Mouse (Mus musculus) lung, postnatal 0 days (tissue): ENCODE data around the gene Gm21915. TPM values are rescaled to one million over a fixed set of nuclear protein-coding genes. Genes with fewer than 3 reads are reported as not detected.

Experiments used
- ATAC-seq: fragments of 200-750 bp; cut with Nextera tagmentation; 2 replicates; pipeline ENCODE4 v1.8.0; 2017; ENCODE audit warnings: moderate library complexity
- DNase-seq: peaks from one replicate; pipeline ENCODE4 v3.0.0-alpha.2; 2016; ENCODE audit warnings: low spot score
- H3K27ac ChIP-seq: fragments of 300-500 bp; sonication (generic); 2 replicates; pipeline ENCODE4 v1.5.1; 2014; ENCODE audit warnings: antibody characterized with exemption, mild to moderate bottlenecking, low read length, mixed read lengths
- H3K27me3 ChIP-seq: fragments of 300-500 bp; sonication (generic); replicated peaks from 2 replicates; pipeline ENCODE4 v1.6.1; 2014; ENCODE audit warnings: low read length, mixed read lengths; ENCODE audit not compliant: insufficient read depth
- H3K36me3 ChIP-seq: fragments of 300-500 bp; sonication (generic); 2 replicates; pipeline ENCODE4 v1.6.1; 2014; ENCODE audit warnings: low read length, mixed read lengths; ENCODE audit not compliant: insufficient read depth
- H3K4me1 ChIP-seq: fragments of 300-500 bp; sonication (generic); 2 replicates; pipeline ENCODE4 v1.6.1; 2014; ENCODE audit warnings: antibody characterized with exemption, low read depth, low read length, mixed read lengths; ENCODE audit not compliant: insufficient read depth
- H3K4me2 ChIP-seq: fragments of 300-500 bp; sonication (generic); replicated peaks from 2 replicates; pipeline ENCODE4 v1.6.1; 2014; ENCODE audit warnings: low read depth, mild to moderate bottlenecking, low read length, moderate library complexity, mixed read lengths
- H3K4me3 ChIP-seq: fragments of 300-500 bp; sonication (generic); 2 replicates; pipeline ENCODE4 v1.5.1; 2014; ENCODE audit warnings: low read depth, low read length
- H3K9ac ChIP-seq: fragments of 300-500 bp; sonication (generic); replicated peaks from 2 replicates; pipeline ENCODE4 v1.6.1; 2014; ENCODE audit warnings: low read depth, mild to moderate bottlenecking
- H3K9me3 ChIP-seq: fragments of 300-500 bp; sonication (generic); 2 replicates; pipeline ENCODE4 v1.6.1; 2016; ENCODE audit warnings: low read length, mixed read lengths
- CTCF ChIP-seq: IDR thresholded peaks from 2 replicates; pipeline ENCODE4 v1.5.1; 2016; ENCODE audit warnings: antibody characterized with exemption, mild to moderate bottlenecking
- EP300 ChIP-seq: IDR thresholded peaks from 2 replicates; pipeline ENCODE4 v1.6.1; 2016; ENCODE audit warnings: antibody characterized with exemption, mild to moderate bottlenecking, control low read depth
- WGBS: fragments of 180-500 bp; shearing (Covaris S2); extraction: QIAGEN DNeasy Blood & Tissue Kit; methylation state at CpG from one replicate; pipeline ENCODE4 v1.1.7; 2014; 5-methylcytosine and 5-hydroxymethylcytosine counted together
- polyA plus RNA-seq: library from polyadenylated mRNA; unstranded; fragments of >200 nt; fragmentation: Nextera tagmentation; extraction: Ambion mirVana; gene quantifications from 2 replicates; pipeline ENCODE4 v1.2.1, GENCODE M21; 2015

Gene Gm21915
- polyA plus RNA-seq, 1 experiment from 2014 or later = not detected

GRCm38 (mm10) chr9:40628130-40629069 lies 42.0 kb upstream of the Gm21915 start:
- Histone ChIP-seq H3K4me2 (no peak overlapping the region), H3K27me3 (no peaks in the 10 kb centered on the region), H3K9ac (no peak overlapping the region), H3K36me3 (no peaks in the 10 kb centered on the region), H3K4me3 (no peak overlapping the region), H3K4me1 (no peaks in the 10 kb centered on the region), H3K27ac (no peak overlapping the region), H3K9me3 (no peaks in the 10 kb centered on the region)
- TF ChIP-seq CTCF (peak; percentile 71), EP300 (no peak)
- ATAC-seq = peak; percentile 41; the same call in 1 of the 2 replicates
- 70% methylated on average over 20 of the region's 20 CpGs for WGBS
- peak; percentile 59 for DNase-seq

- Histone ChIP-seq H3K4me3 (no peak overlapping the region), H3K27me3 (no peaks in the 10 kb centered on the region), H3K4me1 (no peaks in the 10 kb centered on the region), H3K27ac (no peak overlapping the region), H3K4me2 (no peak overlapping the region), H3K9ac (no peak overlapping the region), H3K9me3 (no peaks in the 10 kb centered on the region), H3K36me3 (no peaks in the 10 kb centered on the region)
- DNase-seq (no peak), ATAC-seq (no peak)
- TF ChIP-seq CTCF (no peak), EP300 (no peak)
- WGBS = 71% methylated on average over 13 of the region's 13 CpGs
Observed at GRCm38 (mm10) chr9:40629441-40629840, 41.0 kb upstream of the Gm21915 start.

GRCm38 (mm10) chr9:40631101-40631500 lies 39.3 kb upstream of the Gm21915 start:
- H3K9ac ChIP-seq = no peak overlapping the region
- no peaks in the 10 kb centered on the region for H3K9me3 ChIP-seq
- no peak overlapping the region for H3K27ac ChIP-seq
- TF ChIP-seq EP300 (no peak), CTCF (no peak)
- H3K4me1 ChIP-seq = no peaks in the 10 kb centered on the region
- 48% methylated on average over 6 of the region's 6 CpGs for WGBS
- H3K27me3 ChIP-seq = no peaks in the 10 kb centered on the region
- no peak overlapping the region for H3K4me2 ChIP-seq
- no peak overlapping the region for H3K4me3 ChIP-seq
- H3K36me3 ChIP-seq = no peaks in the 10 kb centered on the region
- no peak for DNase-seq
- no peak for ATAC-seq

- Histone ChIP-seq H3K4me1 (no peaks in the 10 kb centered on the region), H3K4me3 (no peak overlapping the region), H3K9me3 (no peaks in the 10 kb centered on the region), H3K36me3 (no peaks in the 10 kb centered on the region), H3K9ac (no peak overlapping the region), H3K4me2 (no peak overlapping the region), H3K27me3 (no peaks in the 10 kb centered on the region), H3K27ac (no peak overlapping the region)
- DNase-seq (no peak), ATAC-seq (no peak)
- 80% methylated on average over 10 of the region's 10 CpGs for WGBS
- TF ChIP-seq EP300 (no peak), CTCF (no peak)
Observed at GRCm38 (mm10) chr9:40631505-40631904, 38.9 kb upstream of the Gm21915 start.

GRCm38 (mm10) chr9:40636054-40636453 lies 34.4 kb upstream of the Gm21915 start:
- Histone ChIP-seq H3K9me3 (no peaks in the 10 kb centered on the region), H3K27me3 (no peaks in the 10 kb centered on the region), H3K36me3 (no peaks in the 10 kb centered on the region), H3K4me2 (no peak overlapping the region), H3K9ac (no peak overlapping the region), H3K4me1 (no peaks in the 10 kb centered on the region), H3K4me3 (no peak overlapping the region), H3K27ac (no peak overlapping the region)
- peak; percentile 95 for TF ChIP-seq CTCF
- no peak for TF ChIP-seq EP300
- DNase-seq (peak; percentile 69), ATAC-seq (peak; percentile 40; the same call in 1 of the 2 replicates)
- 4% methylated on average over 2 of the region's 2 CpGs for WGBS

GRCm38 (mm10) chr9:40637705-40638393 lies 32.6 kb upstream of the Gm21915 start:
- WGBS = 39% methylated on average over 8 of the region's 8 CpGs
- no peaks in the 10 kb centered on the region for H3K27me3 ChIP-seq
- no peak overlapping the region for H3K27ac ChIP-seq
- no peak for TF ChIP-seq EP300
- no peak for TF ChIP-seq CTCF
- H3K4me2 ChIP-seq = peak overlapping the region; percentile 63
- peak overlapping the region; percentile 29; the same call in 1 of the 2 replicates for H3K9ac ChIP-seq
- no peaks in the 10 kb centered on the region for H3K9me3 ChIP-seq
- no peaks in the 10 kb centered on the region for H3K36me3 ChIP-seq
- H3K4me3 ChIP-seq = peak overlapping the region; percentile 42
- ATAC-seq (0 out of 2 replicates have a peak, but pooled peaks have one; percentile 12), DNase-seq (no peak)
- no peaks in the 10 kb centered on the region for H3K4me1 ChIP-seq
